In genomic region chr10:93559786-93560185, GRCm38 (mm10) we compare ENCODE assay signal across 16 mouse cellular contexts. TPM values are rescaled to one million over a fixed set of nuclear protein-coding genes. Genes with fewer than 3 reads are reported as not detected.
DNase-seq lines count a peak whose midpoint lies in the region; ATAC-seq lines count a peak whose summit lies in the region.
"Had no signal": no experiment of that assay in that cellular context is flagged by ENCODE, and none has a peak within 500 bp of the region (broad histone marks: within the 10 kb centered on the region; RNA-seq: fewer than 3 reads in every experiment).

No protein-coding gene starts in this region.

- no peak overlapping the region for H3K4me3 ChIP-seq in heart, embryonic 11.5 days (ENCODE audit: low read depth, low read length)
- no peak overlapping the region for H3K4me3 ChIP-seq in heart, embryonic 10.5 days
- H3K4me3 ChIP-seq in lung, embryonic 15.5 days = no peak overlapping the region
- no peak overlapping the region for H3K4me3 ChIP-seq in embryonic facial prominence, embryonic 13.5 days

- peak; percentile 69; the same call in 1 of the 2 replicates for ATAC-seq in heart, embryonic 11.5 days (replicated peaks; ENCODE audit: insufficient number of reproducible peaks, low FRiP score, low TSS enrichment)
- peak; percentile 31; the same call in 1 of the 2 replicates for ATAC-seq in lung, embryonic 15.5 days (ENCODE audit: borderline replicate concordance, extremely low read depth, low FRiP score, low TSS enrichment)
- 0 out of 2 replicates have a peak, but pooled peaks have one; percentile 43 for ATAC-seq in embryonic facial prominence, embryonic 13.5 days (ENCODE audit: insufficient number of reproducible peaks, insufficient read depth, low FRiP score, low TSS enrichment, low read depth)
- ATAC-seq in megakaryocyte-erythroid progenitor cell, adult 5-6 weeks (replicated peaks; ENCODE audit: low FRiP score, low TSS enrichment, poor library complexity, severe bottlenecking) = no peak
- ATAC-seq: forebrain, embryonic 14.5 days; Patski had no signal

- no peak for DNase-seq in heart, embryonic 10.5 days (ENCODE audit: low spot score)
- DNase-seq in lung, postnatal 25 days (ENCODE audit: low spot score) = no peak
- no peak for DNase-seq in urinary bladder, postnatal 14 days (ENCODE audit: low spot score)
- no peak for DNase-seq in cerebellum, postnatal 25 days
- DNase-seq: cerebellum, adult 9-11 months; gastrocnemius, postnatal 10 days; heart, postnatal 36 days; left cerebral cortex, postnatal 4 days; right cerebral cortex, postnatal 25 days had no signal

- no peaks in the 10 kb centered on the region for H3K9me3 ChIP-seq in heart, embryonic 11.5 days (replicated peaks; ENCODE audit: control insufficient read depth, low read length)
- H3K9me3 ChIP-seq in heart, embryonic 10.5 days = no peaks in the 10 kb centered on the region
- H3K9me3 ChIP-seq in lung, embryonic 15.5 days = no peaks in the 10 kb centered on the region
- no peaks in the 10 kb centered on the region for H3K9me3 ChIP-seq in embryonic facial prominence, embryonic 13.5 days

- no peaks in the 10 kb centered on the region; the same call in 1 of the 2 replicates for H3K4me1 ChIP-seq in heart, embryonic 11.5 days (ENCODE audit: control insufficient read depth, insufficient read depth, low read length)
- peaks cover 7% of the 10 kb centered on the region for H3K4me1 ChIP-seq in heart, embryonic 10.5 days
- no peaks in the 10 kb centered on the region for H3K4me1 ChIP-seq in lung, embryonic 15.5 days
- H3K4me1 ChIP-seq in embryonic facial prominence, embryonic 13.5 days = no peaks in the 10 kb centered on the region

- H3K36me3 ChIP-seq in heart, embryonic 11.5 days (ENCODE audit: control insufficient read depth, insufficient read depth, low read length) = no peaks in the 10 kb centered on the region
- H3K36me3 ChIP-seq in heart, embryonic 10.5 days = no peaks in the 10 kb centered on the region
- H3K36me3 ChIP-seq in lung, embryonic 15.5 days = no peaks in the 10 kb centered on the region
- H3K36me3 ChIP-seq in embryonic facial prominence, embryonic 13.5 days = no peaks in the 10 kb centered on the region

- 31% methylated on average over 9 of the region's 9 CpGs for WGBS in heart, embryonic 11.5 days (ENCODE audit: insufficient replicate concordance)
- WGBS in heart, embryonic 10.5 days = 45% methylated on average over 9 of the region's 9 CpGs
- WGBS in lung, embryonic 15.5 days = 52% methylated on average over 9 of the region's 9 CpGs
- WGBS in embryonic facial prominence, embryonic 13.5 days = 49% methylated on average over 9 of the region's 9 CpGs

- H3K4me2 ChIP-seq in heart, embryonic 11.5 days = no peak overlapping the region
- no peak overlapping the region for H3K4me2 ChIP-seq in lung, embryonic 15.5 days
- H3K4me2 ChIP-seq in embryonic facial prominence, embryonic 13.5 days = no peak overlapping the region

- H3K27me3 ChIP-seq in heart, embryonic 11.5 days (ENCODE audit: control insufficient read depth, insufficient read depth, low read length) = no peaks in the 10 kb centered on the region
- no peaks in the 10 kb centered on the region for H3K27me3 ChIP-seq in heart, embryonic 10.5 days (ENCODE audit: insufficient read depth, poor library complexity, severe bottlenecking)
- no peaks in the 10 kb centered on the region for H3K27me3 ChIP-seq in lung, embryonic 15.5 days
- no peaks in the 10 kb centered on the region for H3K27me3 ChIP-seq in embryonic facial prominence, embryonic 13.5 days
- H3K27me3 ChIP-seq: Patski had no signal

- H3K9ac ChIP-seq in heart, embryonic 11.5 days (ENCODE audit: low read depth, low read length) = no peak overlapping the region
- H3K9ac ChIP-seq in lung, embryonic 15.5 days = no peak overlapping the region
- no peak overlapping the region for H3K9ac ChIP-seq in embryonic facial prominence, embryonic 13.5 days

- H3K27ac ChIP-seq in heart, embryonic 11.5 days (ENCODE audit: low read depth, low read length) = no peak overlapping the region
- no peak overlapping the region for H3K27ac ChIP-seq in heart, embryonic 10.5 days
- H3K27ac ChIP-seq in lung, embryonic 15.5 days = no peak overlapping the region
- H3K27ac ChIP-seq in embryonic facial prominence, embryonic 13.5 days = no peak overlapping the region

RNA-seq across cellular contexts. Expression of gene Ccdc38, which starts 19.4 kb away (rescaled TPM):
- polyA plus RNA-seq in heart, embryonic 11.5 days (2014; fragmentation: Nextera tagmentation; extraction: Ambion mirVana) = 0.19 and 0.21 TPM in 2 replicates
- 0.17 and 0.35 TPM in 2 replicates for polyA plus RNA-seq in heart, embryonic 10.5 days (2016; fragmentation: Nextera tagmentation; extraction: Ambion mirVana)
- polyA plus RNA-seq in lung, embryonic 15.5 days (2015; fragmentation: Nextera tagmentation; extraction: Ambion mirVana) = 0.15 and 0.24 TPM in 2 replicates
- polyA plus RNA-seq in embryonic facial prominence, embryonic 13.5 days (2015; fragmentation: Nextera tagmentation; extraction: Ambion mirVana) = 0.56 and 0.62 TPM in 2 replicates
- not detected in 2 replicates for total RNA-seq in megakaryocyte-erythroid progenitor cell, adult 5-6 weeks (2014; fragmentation: Nextera tagmentation)
- not detected in 2 replicates for total RNA-seq in megakaryocyte-erythroid progenitor cell, adult 5-6 weeks (2017)
- total RNA-seq: heart, postnatal 36 days; left cerebral cortex, postnatal 4 days; monocyte, adult 5-6 weeks had no signal

RNA-seq across cellular contexts. Expression of gene Amdhd1, which starts 20.0 kb away (rescaled TPM):
- 0.23 and 0.24 TPM in 2 replicates for polyA plus RNA-seq in heart, embryonic 11.5 days (2014; fragmentation: Nextera tagmentation; extraction: Ambion mirVana)
- 0.26 and 1.5 TPM in 2 replicates for polyA plus RNA-seq in heart, embryonic 10.5 days (2016; fragmentation: Nextera tagmentation; extraction: Ambion mirVana)
- polyA plus RNA-seq in lung, embryonic 15.5 days (2015; fragmentation: Nextera tagmentation; extraction: Ambion mirVana) = 0.27 and 0.34 TPM in 2 replicates
- 0.21 and 0.48 TPM in 2 replicates for polyA plus RNA-seq in embryonic facial prominence, embryonic 13.5 days (2015; fragmentation: Nextera tagmentation; extraction: Ambion mirVana)
- total RNA-seq in megakaryocyte-erythroid progenitor cell, adult 5-6 weeks (2014; fragmentation: Nextera tagmentation) = not detected in 2 replicates
- total RNA-seq in megakaryocyte-erythroid progenitor cell, adult 5-6 weeks (2017) = not detected in 2 replicates
- total RNA-seq: heart, postnatal 36 days; monocyte, adult 5-6 weeks had no signal

RNA-seq across cellular contexts. Expression of gene Snrpf, which starts 29.7 kb away (rescaled TPM):
- polyA plus RNA-seq in heart, embryonic 11.5 days (2014; fragmentation: Nextera tagmentation; extraction: Ambion mirVana) = 92.0 and 98.2 TPM in 2 replicates
- 108 and 145 TPM in 2 replicates for polyA plus RNA-seq in heart, embryonic 10.5 days (2016; fragmentation: Nextera tagmentation; extraction: Ambion mirVana)
- polyA plus RNA-seq in lung, embryonic 15.5 days (2015; fragmentation: Nextera tagmentation; extraction: Ambion mirVana) = 110 and 122 TPM in 2 replicates
- 123 and 146 TPM in 2 replicates for polyA plus RNA-seq in embryonic facial prominence, embryonic 13.5 days (2015; fragmentation: Nextera tagmentation; extraction: Ambion mirVana)
- 264 and 276 TPM in 2 replicates for total RNA-seq in megakaryocyte-erythroid progenitor cell, adult 5-6 weeks (2014; fragmentation: Nextera tagmentation)
- 328 and 443 TPM in 2 replicates for total RNA-seq in megakaryocyte-erythroid progenitor cell, adult 5-6 weeks (2017)
